ENCODE assay signal across 25 mouse cellular contexts in genomic region chr3:106980914-106981313, GRCm38 (mm10). TPM values are rescaled to one million over a fixed set of nuclear protein-coding genes. Genes with fewer than 3 reads are reported as not detected.
DNase-seq lines count a peak whose midpoint lies in the region; ATAC-seq and TF ChIP-seq lines count a peak whose summit lies in the region.
"Had no signal": no experiment of that assay in that cellular context is flagged by ENCODE, and none has a peak within 500 bp of the region (broad histone marks: within the 10 kb centered on the region; RNA-seq: fewer than 3 reads in every experiment).

No protein-coding gene starts in this region.

- no peak for TF ChIP-seq CTCF in forebrain, postnatal 0 days (IDR thresholded peaks at IDR 0.05; ENCODE audit: low read depth)
- TF ChIP-seq CTCF in midbrain, postnatal 0 days (IDR thresholded peaks at IDR 0.05), result no peak

- no peaks in the 10 kb centered on the region for H3K36me3 ChIP-seq in forebrain, embryonic 14.5 days (ENCODE audit: control insufficient read depth, insufficient read depth, low read length)
- H3K36me3 ChIP-seq in forebrain, postnatal 0 days (ENCODE audit: insufficient read depth), result no peaks in the 10 kb centered on the region
- H3K36me3 ChIP-seq in midbrain, embryonic 12.5 days, result no peaks in the 10 kb centered on the region
- H3K36me3 ChIP-seq in midbrain, embryonic 11.5 days (ENCODE audit: control insufficient read depth, insufficient read depth, low read length), result no peaks in the 10 kb centered on the region
- H3K36me3 ChIP-seq in hindbrain, embryonic 15.5 days, result no peaks in the 10 kb centered on the region
- no peaks in the 10 kb centered on the region for H3K36me3 ChIP-seq in midbrain, postnatal 0 days (ENCODE audit: insufficient read depth, low read length)
- H3K36me3 ChIP-seq: kidney, embryonic 15.5 days; limb, embryonic 13.5 days; lung, embryonic 15.5 days had no signal

- peak; percentile 12 for ATAC-seq in forebrain, embryonic 14.5 days
- no peak for ATAC-seq in forebrain, postnatal 0 days
- 0 out of 2 replicates have a peak, but pooled peaks have one; percentile 31 for ATAC-seq in midbrain, embryonic 12.5 days (ENCODE audit: low FRiP score, low read depth)
- ATAC-seq in midbrain, embryonic 11.5 days (ENCODE audit: low FRiP score), result no peak
- ATAC-seq in hindbrain, embryonic 15.5 days (ENCODE audit: low FRiP score, low read depth), result peak; percentile 27; the same call in 1 of the 2 replicates
- ATAC-seq in midbrain, postnatal 0 days (ENCODE audit: low FRiP score), result no peak

- 64% methylated on average over 3 of the region's 3 CpGs for WGBS in forebrain, embryonic 14.5 days
- 48% methylated on average over 3 of the region's 3 CpGs for WGBS in forebrain, postnatal 0 days
- WGBS in midbrain, embryonic 12.5 days, result 76% methylated on average over 3 of the region's 3 CpGs
- WGBS in midbrain, embryonic 11.5 days, result 71% methylated on average over 3 of the region's 3 CpGs
- WGBS in hindbrain, embryonic 15.5 days, result 65% methylated on average over 3 of the region's 3 CpGs
- WGBS in midbrain, postnatal 0 days, result 56% methylated on average over 3 of the region's 3 CpGs

- no peak overlapping the region for H3K4me3 ChIP-seq in forebrain, embryonic 14.5 days (ENCODE audit: low read depth, low read length)
- H3K4me3 ChIP-seq in forebrain, postnatal 0 days (ENCODE audit: low read depth, low read length), result no peak overlapping the region
- H3K4me3 ChIP-seq in midbrain, embryonic 12.5 days, result no peak overlapping the region
- H3K4me3 ChIP-seq in midbrain, embryonic 11.5 days (ENCODE audit: low read depth, low read length), result no peak overlapping the region
- no peak overlapping the region for H3K4me3 ChIP-seq in hindbrain, embryonic 15.5 days
- H3K4me3 ChIP-seq in midbrain, postnatal 0 days (ENCODE audit: low read depth, low read length), result no peak overlapping the region
- H3K4me3 ChIP-seq: erythroblast, embryonic 14.5 days; kidney, embryonic 15.5 days; limb, embryonic 13.5 days; lung, embryonic 15.5 days had no signal

- DNase-seq in forebrain, embryonic 14.5 days (ENCODE audit: low spot score), result no peak
- no peak for DNase-seq in forebrain, postnatal 0 days
- DNase-seq in midbrain, embryonic 11.5 days (ENCODE audit: low spot score, missing footprints), result no peak
- DNase-seq in midbrain, postnatal 0 days (ENCODE audit: low spot score), result no peak
- no peak for DNase-seq in urinary bladder, adult 18-20 months (ENCODE audit: low spot score in 2 of 2)
- no peak for DNase-seq in left cerebral cortex, postnatal 4 days
- DNase-seq: adrenal gland, postnatal 25 days; cerebellum, adult 18-20 months; cerebellum, postnatal 14 days; gastrocnemius, postnatal 25 days; heart, adult 18-20 months; heart, postnatal 4 days; kidney, adult 18-20 months; kidney, postnatal 25 days; spleen, adult 18-20 months; thymus, postnatal 14 days had no signal

- H3K4me1 ChIP-seq in forebrain, embryonic 14.5 days (ENCODE audit: control insufficient read depth, insufficient read depth, low read length), result peaks cover 10% of the 10 kb centered on the region; the same call in 1 of the 2 replicates
- peaks cover 12% of the 10 kb centered on the region; the same call in 1 of the 2 replicates for H3K4me1 ChIP-seq in forebrain, postnatal 0 days (ENCODE audit: insufficient read depth)
- H3K4me1 ChIP-seq in midbrain, embryonic 12.5 days, result peaks cover 9% of the 10 kb centered on the region; the same call in 1 of the 2 replicates
- no peaks in the 10 kb centered on the region for H3K4me1 ChIP-seq in midbrain, embryonic 11.5 days (ENCODE audit: control insufficient read depth, insufficient read depth, low read length)
- peaks cover 10% of the 10 kb centered on the region for H3K4me1 ChIP-seq in hindbrain, embryonic 15.5 days (replicated peaks)
- H3K4me1 ChIP-seq in midbrain, postnatal 0 days (ENCODE audit: insufficient read depth, low read length), result peaks cover 4% of the 10 kb centered on the region; the same call in 1 of the 2 replicates
- H3K4me1 ChIP-seq: kidney, embryonic 15.5 days; limb, embryonic 13.5 days; lung, embryonic 15.5 days had no signal

- intact Hi-C loops in left cerebral cortex, postnatal 4 days (cut with DNase I), result no loop called here

- peak overlapping the region; percentile 14; the same call in 1 of the 2 replicates for H3K4me2 ChIP-seq in forebrain, embryonic 14.5 days (ENCODE audit: low read length)
- H3K4me2 ChIP-seq in forebrain, postnatal 0 days (ENCODE audit: low read depth), result no peak overlapping the region
- H3K4me2 ChIP-seq in midbrain, embryonic 12.5 days (replicated peaks), result no peak overlapping the region
- H3K4me2 ChIP-seq in midbrain, embryonic 11.5 days, result no peak overlapping the region
- H3K4me2 ChIP-seq in hindbrain, embryonic 15.5 days, result no peak overlapping the region
- H3K4me2 ChIP-seq in midbrain, postnatal 0 days (ENCODE audit: low read depth, low read length, poor library complexity, severe bottlenecking), result no peak overlapping the region
- H3K4me2 ChIP-seq: heart, embryonic 11.5 days; kidney, embryonic 15.5 days; limb, embryonic 13.5 days; liver, embryonic 11.5 days; lung, embryonic 15.5 days had no signal

- H3K27ac ChIP-seq in forebrain, embryonic 14.5 days (ENCODE audit: low read depth, low read length), result peak overlapping the region; percentile 56
- H3K27ac ChIP-seq in forebrain, postnatal 0 days (ENCODE audit: low read depth, low read length), result no peak overlapping the region; the same call in 1 of the 2 replicates
- H3K27ac ChIP-seq in midbrain, embryonic 12.5 days (replicated peaks), result peak overlapping the region; percentile 56
- no peak overlapping the region for H3K27ac ChIP-seq in midbrain, embryonic 11.5 days (ENCODE audit: low read depth, low read length)
- H3K27ac ChIP-seq in hindbrain, embryonic 15.5 days (replicated peaks), result no peak overlapping the region; the same call in 1 of the 2 replicates
- 0 out of 2 replicates have a peak overlapping the region, but pooled peaks have one; percentile 13 for H3K27ac ChIP-seq in midbrain, postnatal 0 days (ENCODE audit: low read depth, low read length)
- H3K27ac ChIP-seq: kidney, embryonic 15.5 days; limb, embryonic 13.5 days; lung, embryonic 15.5 days had no signal

- H3K27me3 ChIP-seq in forebrain, embryonic 14.5 days (replicated peaks; ENCODE audit: control insufficient read depth, insufficient read depth, low read length), result no peaks in the 10 kb centered on the region
- H3K27me3 ChIP-seq in forebrain, postnatal 0 days (ENCODE audit: insufficient read depth, low read length), result no peaks in the 10 kb centered on the region
- H3K27me3 ChIP-seq in midbrain, embryonic 12.5 days, result no peaks in the 10 kb centered on the region
- no peaks in the 10 kb centered on the region for H3K27me3 ChIP-seq in midbrain, embryonic 11.5 days (ENCODE audit: control insufficient read depth, insufficient read depth, low read length)
- no peaks in the 10 kb centered on the region for H3K27me3 ChIP-seq in hindbrain, embryonic 15.5 days
- no peaks in the 10 kb centered on the region for H3K27me3 ChIP-seq in midbrain, postnatal 0 days (ENCODE audit: insufficient read depth, low read length)
- H3K27me3 ChIP-seq: kidney, embryonic 15.5 days; limb, embryonic 13.5 days; lung, embryonic 15.5 days had no signal

- H3K9me3 ChIP-seq in forebrain, embryonic 14.5 days (replicated peaks; ENCODE audit: control insufficient read depth, low read length), result no peaks in the 10 kb centered on the region
- H3K9me3 ChIP-seq in forebrain, postnatal 0 days (ENCODE audit: low read length), result no peaks in the 10 kb centered on the region
- no peaks in the 10 kb centered on the region for H3K9me3 ChIP-seq in midbrain, embryonic 12.5 days
- no peaks in the 10 kb centered on the region for H3K9me3 ChIP-seq in midbrain, embryonic 11.5 days (ENCODE audit: control insufficient read depth, low read length)
- H3K9me3 ChIP-seq in hindbrain, embryonic 15.5 days, result no peaks in the 10 kb centered on the region
- no peaks in the 10 kb centered on the region for H3K9me3 ChIP-seq in midbrain, postnatal 0 days (ENCODE audit: low read length)
- H3K9me3 ChIP-seq: kidney, embryonic 15.5 days; limb, embryonic 13.5 days; lung, embryonic 15.5 days had no signal

- H3K9ac ChIP-seq in forebrain, embryonic 14.5 days (ENCODE audit: low read length), result no peak overlapping the region
- H3K9ac ChIP-seq in forebrain, postnatal 0 days, result no peak overlapping the region
- H3K9ac ChIP-seq in midbrain, embryonic 12.5 days (replicated peaks), result no peak overlapping the region
- no peak overlapping the region for H3K9ac ChIP-seq in midbrain, embryonic 11.5 days (ENCODE audit: low read length)
- no peak overlapping the region for H3K9ac ChIP-seq in hindbrain, embryonic 15.5 days
- H3K9ac ChIP-seq in midbrain, postnatal 0 days (replicated peaks; ENCODE audit: low read length, poor library complexity, severe bottlenecking), result no peak overlapping the region; the same call in 1 of the 2 replicates
- H3K9ac ChIP-seq: kidney, embryonic 15.5 days; limb, embryonic 13.5 days; lung, embryonic 15.5 days had no signal

RNA-seq across cellular contexts. Expression of gene Kcna3, which starts 55.1 kb away (rescaled TPM):
- polyA plus RNA-seq in forebrain, embryonic 14.5 days (2014; fragmentation: Nextera tagmentation; extraction: Ambion mirVana), result 10.3 and 15.6 TPM in 2 replicates
- total RNA-seq in forebrain, postnatal 0 days (2014; rRNA removed), result 30.4 and 34.7 TPM in 2 replicates
- polyA plus RNA-seq in forebrain, postnatal 0 days (2015; fragmentation: Nextera tagmentation; extraction: Ambion mirVana), result 8.1 and 13.9 TPM in 2 replicates
- polyA plus RNA-seq in midbrain, embryonic 12.5 days (2016; fragmentation: Nextera tagmentation; extraction: Ambion mirVana), result 8.9 and 10.1 TPM in 2 replicates
- 4.1 and 4.6 TPM in 2 replicates for polyA plus RNA-seq in midbrain, embryonic 11.5 days (2014; fragmentation: Nextera tagmentation; extraction: Ambion mirVana)
- polyA plus RNA-seq in hindbrain, embryonic 15.5 days (2015; fragmentation: Nextera tagmentation; extraction: Ambion mirVana), result 11.6 and 12.0 TPM in 2 replicates
- 66.1 and 74.0 TPM in 2 replicates for total RNA-seq in midbrain, postnatal 0 days (2014; rRNA removed)
- polyA plus RNA-seq in midbrain, postnatal 0 days (2015; fragmentation: Nextera tagmentation; extraction: Ambion mirVana), result 15.6 and 16.0 TPM in 2 replicates
- 10 to 100 TPM; 32.9 to 36.6 TPM for total RNA-seq in left cerebral cortex, postnatal 4 days (2021)
- total RNA-seq: gastrocnemius, postnatal 25 days; MEL had no signal
- polyA plus RNA-seq: erythroblast, embryonic 14.5 days had no signal

Comparison
In these comparisons a context has a peak if more than half of its experiments do, and no peak if none do; other contexts are left out.
1. ATAC-seq: peak in forebrain, embryonic 14.5 days (single experiment), midbrain, embryonic 12.5 days (single experiment) and hindbrain, embryonic 15.5 days (single experiment); none in forebrain, postnatal 0 days (single experiment), midbrain, embryonic 11.5 days (single experiment) and midbrain, postnatal 0 days (single experiment).
2. H3K27ac ChIP-seq: peak in forebrain, embryonic 14.5 days (single experiment), midbrain, embryonic 12.5 days (single experiment) and midbrain, postnatal 0 days (single experiment); none in forebrain, postnatal 0 days (single experiment), midbrain, embryonic 11.5 days (single experiment) and hindbrain, embryonic 15.5 days (single experiment).